Mouse (Mus musculus) G1E (cell line): ENCODE data around the gene Zbed4. TPM values are rescaled to one million over a fixed set of nuclear protein-coding genes. Genes with fewer than 3 reads are reported as not detected.
"Not testable (repeated sequence)": the region's sequence is repeated elsewhere in the genome, so short reads cannot be mapped to it uniquely, and the experiment has no call there.

Source experiments
- ATAC-seq: 2 replicates; pipeline ENCODE4 v1.8.0; 2016; ENCODE audit warnings: mild to moderate bottlenecking; ENCODE audit not compliant: insufficient number of reproducible peaks, poor library complexity, low FRiP score, severe bottlenecking; ENCODE audit errors: extremely low read depth
- DNase-seq: peaks from one replicate; pipeline ENCODE4 v3.0.0; 2012; ENCODE audit warnings: low spot score
- H3K27me3 ChIP-seq: 2 replicates; pipeline ENCODE4 v1.6.1; 2012; ENCODE audit warnings: mild to moderate bottlenecking, low read length, inconsistent platforms; ENCODE audit not compliant: insufficient read depth
- H3K36me3 ChIP-seq: replicated peaks from 2 replicates; pipeline ENCODE3; 2012; ENCODE audit warnings: mild to moderate bottlenecking, inconsistent platforms
- H3K4me1 ChIP-seq: 2 replicates; pipeline ENCODE4 v1.6.1; 2012; ENCODE audit warnings: low read depth, low read length, inconsistent platforms, mixed read lengths; ENCODE audit not compliant: insufficient read depth
- H3K4me3 ChIP-seq: 2 replicates; pipeline ENCODE4 v1.5.1; 2012; ENCODE audit warnings: low read depth, mild to moderate bottlenecking, inconsistent platforms, low read length, moderate library complexity, mixed read lengths
- H3K9me3 ChIP-seq: replicated peaks from 2 replicates; pipeline ENCODE4 v1.6.1; 2012; ENCODE audit warnings: inconsistent platforms
- CTCF ChIP-seq: IDR thresholded peaks from 2 replicates; pipeline ENCODE4 v1.5.1; 2012; ENCODE audit warnings: low read depth, low read length, inconsistent platforms, mixed read lengths
- GATA1 ChIP-seq: IDR thresholded peaks from 2 replicates; pipeline ENCODE4 v1.6.1; 2012; ENCODE audit warnings: borderline replicate concordance, low read length, inconsistent platforms, mixed read lengths
- GATA2 ChIP-seq: IDR thresholded peaks from 2 replicates; pipeline ENCODE4 v1.6.1; 2012; ENCODE audit warnings: low read depth, low read length, inconsistent platforms, borderline replicate concordance
- POLR2AphosphoS5 ChIP-seq: IDR thresholded peaks from 2 replicates; pipeline ENCODE4 v1.6.1; 2012; ENCODE audit warnings: low read depth, low read length, inconsistent platforms; ENCODE audit not compliant: insufficient replicate concordance
- TAL1 ChIP-seq: conservative IDR thresholded peaks from 2 replicates; pipeline ENCODE4 v1.6.1; 2012; ENCODE audit warnings: low read depth, low read length, inconsistent platforms, mixed read lengths
- polyA plus RNA-seq: library from polyadenylated mRNA; stranded (reverse); fragments of >175 nt; gene quantifications from 2 replicates; pipeline ENCODE4 v1.2.3, GENCODE M21; 2012
- total RNA-seq, 2 experiments: library from RNA; stranded (forward) in 1 of 2; stranded (reverse) in 1 of 2; fragments of 200-1000 nt in 1 of 2; fragments of >200 nt in 1 of 2; fragmentation: Nextera tagmentation in 1 of 2; gene quantifications; 2 replicates each; pipeline ENCODE4 v1.2.3; 2014 to 2017

Zbed4 gene
- total and polyA plus RNA-seq, 3 experiments, result 11.0 to 40.8 (median 37.2) TPM

- Histone ChIP-seq H3K36me3 (peaks cover 53% of the 10 kb centered on the region), H3K4me1 (peaks cover 65% of the 10 kb centered on the region), H3K9me3 (no peaks in the 10 kb centered on the region), H3K4me3 (peak overlapping the region; percentile 90), H3K27me3 (no peaks in the 10 kb centered on the region)
- TF ChIP-seq POLR2AphosphoS5 (no peak), CTCF (no peak), GATA2 (no peak), TAL1 (no peak), GATA1 (no peak)
- DNase-seq (peak; percentile 47), ATAC-seq (no peak)
Measured at GRCm38 (mm10) chr15:88733041-88733751, 18.3 kb upstream of the Zbed4 start.

- no peaks in the 10 kb centered on the region for H3K27me3 ChIP-seq
- H3K36me3 ChIP-seq, result peaks cover 46% of the 10 kb centered on the region
- no peaks in the 10 kb centered on the region for H3K9me3 ChIP-seq
- peak within 1 kb of the TSS; percentile 90 for H3K4me3 ChIP-seq
- ATAC-seq (peak; percentile 71), DNase-seq (peak; percentile 89)
- peaks cover 59% of the 10 kb centered on the region for H3K4me1 ChIP-seq
- no peak for TF ChIP-seq GATA1
- TF ChIP-seq CTCF, result no peak
- TF ChIP-seq POLR2AphosphoS5, result no peak
- no peak for TF ChIP-seq GATA2
- TF ChIP-seq TAL1, result no peak
Measured at GRCm38 (mm10) chr15:88733834-88734571, 17.5 kb upstream of the Zbed4 start, which contains the start of gene Brd1. TSS of gene Brd1 (minus strand) at chr15:88734233.

- H3K4me3 ChIP-seq, result no peak overlapping the region
- H3K36me3 ChIP-seq, result peaks cover 24% of the 10 kb centered on the region
- no peak for ATAC-seq
- no peaks in the 10 kb centered on the region; the same call in 1 of the 2 replicates for H3K27me3 ChIP-seq
- DNase-seq, result no peak
- no peak for TF ChIP-seq GATA1
- TF ChIP-seq POLR2AphosphoS5, result no peak
- no peak for TF ChIP-seq CTCF
- no peak for TF ChIP-seq TAL1
- TF ChIP-seq GATA2, result no peak
- peaks cover 39% of the 10 kb centered on the region for H3K4me1 ChIP-seq
- no peaks in the 10 kb centered on the region for H3K9me3 ChIP-seq
Measured at GRCm38 (mm10) chr15:88736166-88736565, 15.3 kb upstream of the Zbed4 start.

- H3K36me3 ChIP-seq, result peaks cover 8% of the 10 kb centered on the region
- no peak overlapping the region for H3K4me3 ChIP-seq
- H3K27me3 ChIP-seq, result no peaks in the 10 kb centered on the region; the same call in 1 of the 2 replicates
- DNase-seq (no peak), ATAC-seq (no peak)
- TF ChIP-seq GATA1, result no peak
- H3K9me3 ChIP-seq, result no peaks in the 10 kb centered on the region
- peaks cover 21% of the 10 kb centered on the region for H3K4me1 ChIP-seq
Measured at GRCm38 (mm10) chr15:88738466-88738865, 13.0 kb upstream of the Zbed4 start.

- no peaks in the 10 kb centered on the region; the same call in 1 of the 2 replicates for H3K27me3 ChIP-seq
- H3K4me1 ChIP-seq, result peaks cover 8% of the 10 kb centered on the region; the same call in 1 of the 2 replicates
- ATAC-seq (no peak), DNase-seq (no peak)
- H3K9me3 ChIP-seq, result no peaks in the 10 kb centered on the region
- H3K4me3 ChIP-seq, result no peak overlapping the region
- peaks cover 2% of the 10 kb centered on the region for H3K36me3 ChIP-seq
- no peak for TF ChIP-seq GATA1
- TF ChIP-seq TAL1, result no peak
- TF ChIP-seq GATA2, result no peak
- TF ChIP-seq CTCF, result no peak
- TF ChIP-seq POLR2AphosphoS5, result no peak
Measured at GRCm38 (mm10) chr15:88741366-88741765, 10.1 kb upstream of the Zbed4 start.

GRCm38 (mm10) chr15:88743371-88743770, 8.1 kb upstream of the Zbed4 start:
- DNase-seq, H3K9me3 ChIP-seq, H3K4me3 ChIP-seq, ATAC-seq, H3K27me3 ChIP-seq, H3K36me3 ChIP-seq: not testable (repeated sequence)
- peaks cover 11% of the 10 kb centered on the region; the same call in 1 of the 2 replicates for H3K4me1 ChIP-seq
